Mouse (Mus musculus) neural tube, embryonic 12.5 days (tissue): Measurements from ENCODE around the gene Map3k3. TPM values are rescaled to one million over a fixed set of nuclear protein-coding genes. Genes with fewer than 3 reads are reported as not detected.

Experiments used
- ATAC-seq: fragments of 200-750 bp; cut with Nextera tagmentation; 2 replicates; pipeline ENCODE4 v1.8.0; 2017; ENCODE audit warnings: low read depth, mild to moderate bottlenecking, moderate TSS enrichment, moderate library complexity; ENCODE audit not compliant: low FRiP score
- H3K27ac ChIP-seq: fragments of 300-500 bp; sonication (generic); 2 replicates; pipeline ENCODE4 v1.5.1; 2016
- H3K27me3 ChIP-seq: fragments of 300-500 bp; sonication (generic); replicated peaks from 2 replicates; pipeline ENCODE4 v1.6.1; 2016; ENCODE audit warnings: mild to moderate bottlenecking
- H3K36me3 ChIP-seq: fragments of 300-500 bp; sonication (generic); 2 replicates; pipeline ENCODE4 v1.6.1; 2016; ENCODE audit warnings: mild to moderate bottlenecking
- H3K4me1 ChIP-seq: fragments of 300-500 bp; sonication (generic); 2 replicates; pipeline ENCODE4 v1.6.1; 2016
- H3K4me2 ChIP-seq: fragments of 300-500 bp; sonication (generic); replicated peaks from 2 replicates; pipeline ENCODE4 v1.6.1; 2016; ENCODE audit warnings: mild to moderate bottlenecking
- H3K4me3 ChIP-seq: fragments of 300-500 bp; sonication (generic); 2 replicates; pipeline ENCODE4 v1.5.1; 2016
- H3K9ac ChIP-seq: fragments of 300-500 bp; sonication (generic); 2 replicates; pipeline ENCODE4 v1.6.1; 2016; ENCODE audit warnings: mild to moderate bottlenecking
- H3K9me3 ChIP-seq: fragments of 300-500 bp; sonication (generic); 2 replicates; pipeline ENCODE4 v1.6.1; 2016; ENCODE audit warnings: mild to moderate bottlenecking
- WGBS: fragments of 180-500 bp; shearing (Covaris S2); methylation state at CpG from one replicate; pipeline ENCODE4 v1.1.7; 2016; 5-methylcytosine and 5-hydroxymethylcytosine counted together
- polyA plus RNA-seq: library from polyadenylated mRNA; unstranded; fragments of >200 nt; fragmentation: Nextera tagmentation; extraction: Ambion mirVana; gene quantifications from 2 replicates; pipeline ENCODE4 v1.2.1, GENCODE M21; 2016

The Map3k3 gene
- polyA plus RNA-seq, 1 experiment from 2014 or later = 24.4 TPM

- Histone ChIP-seq H3K27ac (peak within 1 kb of the TSS; percentile 98), H3K9me3 (no peaks in the 10 kb centered on the region), H3K9ac (peak within 1 kb of the TSS; percentile 97), H3K27me3 (no peaks in the 10 kb centered on the region), H3K4me1 (peaks cover 33% of the 10 kb centered on the region), H3K36me3 (peaks cover 51% of the 10 kb centered on the region), H3K4me3 (peak within 1 kb of the TSS; percentile 84), H3K4me2 (peak within 1 kb of the TSS; percentile 91)
- 28% methylated on average over 22 of the region's 22 CpGs for WGBS
- peak; percentile 23; the same call in 1 of the 2 replicates for ATAC-seq
Observed at GRCm38 (mm10) chr11:106160841-106161721, 76.7 kb downstream of the Map3k3 start, which contains the start of the genes Gm10840 and Limd2. TSS of gene Gm10840 (plus strand) at chr11:106160850. TSS of gene Limd2 (minus strand) at chr11:106160860.

- H3K27me3 ChIP-seq = no peaks in the 10 kb centered on the region
- no peak overlapping the region for H3K27ac ChIP-seq
- no peak overlapping the region for H3K4me3 ChIP-seq
- no peak for ATAC-seq
- H3K9ac ChIP-seq = no peak overlapping the region
- no peaks in the 10 kb centered on the region for H3K9me3 ChIP-seq
- no peak overlapping the region for H3K4me2 ChIP-seq
- H3K4me1 ChIP-seq = peaks cover 30% of the 10 kb centered on the region
- WGBS = 82% methylated on average over 2 of the region's 2 CpGs
- H3K36me3 ChIP-seq = peaks cover 48% of the 10 kb centered on the region
Observed at GRCm38 (mm10) chr11:106162237-106162636, 77.8 kb downstream of the Map3k3 start.

- no peak for ATAC-seq
- WGBS = 86% methylated on average over 4 of the region's 4 CpGs
- Histone ChIP-seq H3K27me3 (no peaks in the 10 kb centered on the region), H3K4me1 (peaks cover 19% of the 10 kb centered on the region), H3K36me3 (peaks cover 46% of the 10 kb centered on the region), H3K9ac (no peak overlapping the region), H3K4me3 (no peak overlapping the region), H3K4me2 (no peak overlapping the region), H3K9me3 (no peaks in the 10 kb centered on the region), H3K27ac (no peak overlapping the region)
Observed at GRCm38 (mm10) chr11:106163546-106163945, 79.1 kb downstream of the Map3k3 start.

GRCm38 (mm10) chr11:106164601-106165180 lies 80.3 kb downstream of the Map3k3 start:
- Histone ChIP-seq H3K9me3 (no peaks in the 10 kb centered on the region), H3K4me2 (no peak overlapping the region), H3K27me3 (no peaks in the 10 kb centered on the region), H3K9ac (no peak overlapping the region), H3K4me3 (no peak overlapping the region), H3K4me1 (peaks cover 11% of the 10 kb centered on the region), H3K36me3 (peaks cover 48% of the 10 kb centered on the region), H3K27ac (no peak overlapping the region)
- no peak for ATAC-seq
- WGBS = 91% methylated on average over 16 of the region's 16 CpGs

- Histone ChIP-seq H3K9ac (no peak overlapping the region), H3K4me3 (no peak overlapping the region), H3K4me2 (no peak overlapping the region), H3K27me3 (no peaks in the 10 kb centered on the region), H3K4me1 (no peaks in the 10 kb centered on the region), H3K9me3 (no peaks in the 10 kb centered on the region), H3K36me3 (peaks cover 65% of the 10 kb centered on the region), H3K27ac (no peak overlapping the region)
- ATAC-seq = no peak
- WGBS = 89% methylated on average over 5 of the region's 5 CpGs
Observed at GRCm38 (mm10) chr11:106167435-106167834, 83.0 kb downstream of the Map3k3 start.

- Histone ChIP-seq H3K9ac (no peak overlapping the region), H3K4me2 (no peak overlapping the region), H3K9me3 (no peaks in the 10 kb centered on the region), H3K36me3 (peaks cover 51% of the 10 kb centered on the region), H3K27ac (no peak overlapping the region), H3K4me1 (no peaks in the 10 kb centered on the region), H3K27me3 (no peaks in the 10 kb centered on the region), H3K4me3 (no peak overlapping the region)
- ATAC-seq = no peak
- whole genome bisulfite sequencing = 82% methylated on average over 7 of the region's 7 CpGs
Observed at GRCm38 (mm10) chr11:106170807-106171206, 86.4 kb downstream of the Map3k3 start.

GRCm38 (mm10) chr11:106173228-106173627 lies 88.8 kb downstream of the Map3k3 start:
- Histone ChIP-seq H3K4me2 (no peak overlapping the region), H3K9ac (no peak overlapping the region), H3K9me3 (no peaks in the 10 kb centered on the region), H3K4me1 (no peaks in the 10 kb centered on the region), H3K4me3 (no peak overlapping the region), H3K36me3 (peaks cover 33% of the 10 kb centered on the region), H3K27ac (no peak overlapping the region), H3K27me3 (no peaks in the 10 kb centered on the region)
- 89% methylated on average over 2 of the region's 2 CpGs for WGBS
- ATAC-seq = no peak

- no peak overlapping the region for H3K4me3 ChIP-seq
- 83% methylated on average over 5 of the region's 5 CpGs for WGBS
- no peak for ATAC-seq
Observed at GRCm38 (mm10) chr11:106174372-106174771, 90.0 kb downstream of the Map3k3 start.

GRCm38 (mm10) chr11:106175081-106175480 lies 90.7 kb downstream of the Map3k3 start:
- WGBS = 71% methylated on average over 3 of the region's 3 CpGs
- Histone ChIP-seq H3K27ac (no peak overlapping the region), H3K4me3 (no peak overlapping the region), H3K36me3 (peaks cover 26% of the 10 kb centered on the region), H3K4me1 (no peaks in the 10 kb centered on the region), H3K9me3 (no peaks in the 10 kb centered on the region), H3K27me3 (no peaks in the 10 kb centered on the region), H3K4me2 (no peak overlapping the region), H3K9ac (no peak overlapping the region)
- no peak for ATAC-seq

More at GRCm38 (mm10) chr11:106174372-106174771, 90.0 kb downstream of the Map3k3 start:
- H3K4me2 ChIP-seq = no peak overlapping the region
- H3K27me3 ChIP-seq = no peaks in the 10 kb centered on the region
- peaks cover 30% of the 10 kb centered on the region for H3K36me3 ChIP-seq
- H3K27ac ChIP-seq = no peak overlapping the region
- H3K9ac ChIP-seq = no peak overlapping the region
- no peaks in the 10 kb centered on the region for H3K9me3 ChIP-seq
- H3K4me1 ChIP-seq = no peaks in the 10 kb centered on the region

GRCm38 (mm10) chr11:106176372-106176771 lies 92.0 kb downstream of the Map3k3 start:
- 89% methylated on average over 5 of the region's 5 CpGs for WGBS
- Histone ChIP-seq H3K4me2 (no peak overlapping the region), H3K4me3 (no peak overlapping the region), H3K9ac (no peak overlapping the region), H3K27me3 (no peaks in the 10 kb centered on the region), H3K9me3 (no peaks in the 10 kb centered on the region), H3K4me1 (no peaks in the 10 kb centered on the region), H3K27ac (no peak overlapping the region), H3K36me3 (peaks cover 15% of the 10 kb centered on the region; the same call in 1 of the 2 replicates)
- ATAC-seq = no peak

GRCm38 (mm10) chr11:106178036-106178782 lies 93.8 kb downstream of the Map3k3 start:
- H3K27me3 ChIP-seq = no peaks in the 10 kb centered on the region
- no peak overlapping the region for H3K4me3 ChIP-seq
- H3K27ac ChIP-seq = no peak overlapping the region
- H3K36me3 ChIP-seq = peaks cover 5% of the 10 kb centered on the region; the same call in 1 of the 2 replicates
- H3K4me1 ChIP-seq = no peaks in the 10 kb centered on the region
- H3K9me3 ChIP-seq = no peaks in the 10 kb centered on the region
- no peak overlapping the region for H3K4me2 ChIP-seq
- H3K9ac ChIP-seq = no peak overlapping the region
- 77% methylated on average over 5 of the region's 5 CpGs for WGBS
- no peak for ATAC-seq
